Mouse (Mus musculus) right cerebral cortex, adult 18-20 months (tissue): Measurements from ENCODE around the gene Wdr35.
A peak's percentile ranks its signal among the peaks of the same experiment; 100 is the strongest.
"Not testable (repeated sequence)": the region's sequence is repeated elsewhere in the genome, so short reads cannot be mapped to it uniquely, and the experiment has no call there.

Experiments
- DNase-seq: peaks from one replicate; pipeline ENCODE4 v3.0.0; 2022; ENCODE audit warnings: mixed read lengths

The Wdr35 gene

GRCm38 (mm10) chr12:9007811-9008210 lies 34.1 kb downstream of the Wdr35 start:
- no peak for DNase-seq

- DNase-seq = no peak
Measured at GRCm38 (mm10) chr12:9010311-9010710, 36.6 kb downstream of the Wdr35 start.

GRCm38 (mm10) chr12:9016376-9016775 lies 42.7 kb downstream of the Wdr35 start:
- DNase-seq = no peak

- DNase-seq = no peak
Measured at GRCm38 (mm10) chr12:9020431-9020830, 46.7 kb downstream of the Wdr35 start.

- no peak for DNase-seq
Measured at GRCm38 (mm10) chr12:9020986-9021385, 47.3 kb downstream of the Wdr35 start.

- no peak for DNase-seq
Measured at GRCm38 (mm10) chr12:9023031-9023430, 49.3 kb downstream of the Wdr35 start.

- no peak for DNase-seq
Measured at GRCm38 (mm10) chr12:9024071-9024470, 50.4 kb downstream of the Wdr35 start.

GRCm38 (mm10) chr12:9024736-9025135 lies 51.0 kb downstream of the Wdr35 start:
- no peak for DNase-seq

- DNase-seq = no peak
Measured at GRCm38 (mm10) chr12:9026843-9027242, 53.2 kb downstream of the Wdr35 start.

GRCm38 (mm10) chr12:9028816-9029215 lies 55.1 kb downstream of the Wdr35 start:
- not testable (repeated sequence) for DNase-seq

GRCm38 (mm10) chr12:9029506-9029887 lies 55.8 kb downstream of the Wdr35 start:
- DNase-seq = no peak

GRCm38 (mm10) chr12:9029888-9030723 lies 56.4 kb downstream of the Wdr35 start, which contains the start of gene Ttc32:
Ttc32 (plus strand) TSS chr12:9029997.
- DNase-seq = peak; percentile 95

- DNase-seq = no peak
Measured at GRCm38 (mm10) chr12:9031166-9031565, 57.5 kb downstream of the Wdr35 start.

- DNase-seq = no peak
Measured at GRCm38 (mm10) chr12:9033140-9033539, 59.4 kb downstream of the Wdr35 start.

- no peak for DNase-seq
Measured at GRCm38 (mm10) chr12:9036409-9036808, 62.7 kb downstream of the Wdr35 start.

GRCm38 (mm10) chr12:9040177-9040576 lies 66.5 kb downstream of the Wdr35 start:
- no peak for DNase-seq

- DNase-seq = peak; percentile 22
Measured at GRCm38 (mm10) chr12:9040686-9041085, 67.0 kb downstream of the Wdr35 start.

GRCm38 (mm10) chr12:9042316-9042715 lies 68.6 kb downstream of the Wdr35 start:
- no peak for DNase-seq

GRCm38 (mm10) chr12:9042759-9043158 lies 69.1 kb downstream of the Wdr35 start:
- no peak for DNase-seq

GRCm38 (mm10) chr12:9044666-9045065 lies 71.0 kb downstream of the Wdr35 start:
- no peak for DNase-seq

- no peak for DNase-seq
Measured at GRCm38 (mm10) chr12:9046674-9047073, 73.0 kb downstream of the Wdr35 start.

- no peak for DNase-seq
Measured at GRCm38 (mm10) chr12:9048090-9048489, 74.4 kb downstream of the Wdr35 start.

- DNase-seq = no peak
Measured at GRCm38 (mm10) chr12:9050824-9051223, 77.1 kb downstream of the Wdr35 start.

GRCm38 (mm10) chr12:9052075-9052829 lies 78.6 kb downstream of the Wdr35 start:
- DNase-seq = peak; percentile 56
